Mouse (Mus musculus) brain, embryonic 14.5 days (tissue): Measurements from ENCODE around the gene Ubald2.

Experiments
- CTCF ChIP-seq: fragments of 200-500 bp; IDR thresholded peaks from 2 replicates; pipeline ENCODE4 v1.5.1; 2012; ENCODE audit warnings: inconsistent platforms, mild to moderate bottlenecking, moderate library complexity, borderline replicate concordance; ENCODE audit not compliant: insufficient read depth, insufficient read length; ENCODE audit errors: extremely low read depth
- POLR2A ChIP-seq: fragments of 200-500 bp; IDR thresholded peaks from 2 replicates; pipeline ENCODE4 v1.6.1; 2012; ENCODE audit warnings: mild to moderate bottlenecking, inconsistent platforms, borderline replicate concordance; ENCODE audit not compliant: poor library complexity, insufficient read depth, insufficient read length, severe bottlenecking; ENCODE audit errors: extremely low read depth

DNA sequence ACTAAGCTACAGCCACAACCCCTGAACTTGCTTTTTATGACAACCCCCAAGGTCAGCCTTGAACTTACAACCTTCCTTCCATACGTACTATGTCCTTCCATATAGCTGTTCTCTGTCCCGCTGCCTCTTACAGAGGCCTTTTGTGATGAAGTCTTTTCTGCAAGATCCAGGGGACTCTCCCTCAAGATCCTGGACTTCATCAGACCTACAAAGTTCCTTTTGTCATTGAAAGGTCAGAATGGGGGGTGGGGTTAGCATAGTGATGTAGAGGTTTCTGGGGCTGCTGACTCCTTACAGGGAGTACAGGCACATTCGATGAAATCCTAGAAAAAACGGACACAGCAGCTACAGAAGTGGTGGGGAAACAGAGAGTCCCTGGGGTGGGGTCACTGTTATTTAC, 25.9 kb downstream of the Ubald2 start:
- TF ChIP-seq POLR2A (no peak), CTCF (no peak)
